Mouse (Mus musculus) G1E-ER4 (cell line): ENCODE measurements around the gene Srebf1. TPM values are rescaled to one million over a fixed set of nuclear protein-coding genes. Genes with fewer than 3 reads are reported as not detected.

Source experiments
- GATA1 ChIP-seq: IDR thresholded peaks from one replicate; pipeline ENCODE4 v1.8.0; 2012; ENCODE audit warnings: low read length, inconsistent platforms
- polyA plus RNA-seq: library from polyadenylated mRNA; stranded (reverse); fragments of >175 nt; gene quantifications from 2 replicates; pipeline ENCODE4 v1.2.3, GENCODE M21; 2012

Gene Srebf1
- polyA plus RNA-seq, 1 experiment: 421 TPM

DNA sequence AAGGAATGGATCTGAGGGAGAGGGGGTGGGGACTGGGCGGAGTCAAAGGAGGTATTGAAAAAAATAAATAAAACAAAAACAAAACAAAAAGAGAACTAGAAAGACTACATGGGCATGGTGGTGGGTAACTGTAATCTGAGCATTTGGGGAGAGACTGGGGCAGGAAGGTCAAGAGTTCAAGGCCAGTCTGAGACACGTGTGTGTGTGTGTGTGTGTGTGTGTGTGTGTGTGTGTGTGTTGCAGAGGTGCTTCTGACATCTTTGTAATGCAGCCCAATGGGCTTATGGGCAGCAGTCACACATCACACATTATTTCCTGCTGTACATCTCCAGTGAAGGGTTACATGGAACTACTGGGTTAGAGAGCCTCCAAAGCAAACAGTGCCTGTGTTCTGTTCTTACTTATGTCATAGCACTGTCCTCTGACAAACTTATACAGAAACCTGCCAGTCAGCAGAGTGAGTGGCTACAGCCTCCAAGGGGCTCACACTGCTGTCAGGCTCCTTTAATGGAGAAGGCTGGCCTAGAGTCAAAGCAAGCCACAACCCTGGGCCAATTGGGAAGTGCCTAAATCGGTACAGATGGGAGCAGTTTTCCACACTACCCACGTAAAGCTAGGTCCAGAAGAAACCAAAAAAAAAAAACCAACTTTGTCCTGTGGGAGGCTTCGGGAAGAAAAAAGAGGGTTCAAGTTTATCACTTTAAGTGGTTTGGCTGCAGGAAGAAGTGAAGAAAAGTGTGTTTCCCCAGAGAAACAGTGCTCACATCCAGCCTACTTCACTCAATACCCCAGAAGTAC is 25.6 kb upstream of the Srebf1 start:
- TF ChIP-seq GATA1: no peak

GRCm38 (mm10) chr11:60246077-60246476 is 23.7 kb upstream of the Srebf1 start:
- TF ChIP-seq GATA1: no peak

DNA sequence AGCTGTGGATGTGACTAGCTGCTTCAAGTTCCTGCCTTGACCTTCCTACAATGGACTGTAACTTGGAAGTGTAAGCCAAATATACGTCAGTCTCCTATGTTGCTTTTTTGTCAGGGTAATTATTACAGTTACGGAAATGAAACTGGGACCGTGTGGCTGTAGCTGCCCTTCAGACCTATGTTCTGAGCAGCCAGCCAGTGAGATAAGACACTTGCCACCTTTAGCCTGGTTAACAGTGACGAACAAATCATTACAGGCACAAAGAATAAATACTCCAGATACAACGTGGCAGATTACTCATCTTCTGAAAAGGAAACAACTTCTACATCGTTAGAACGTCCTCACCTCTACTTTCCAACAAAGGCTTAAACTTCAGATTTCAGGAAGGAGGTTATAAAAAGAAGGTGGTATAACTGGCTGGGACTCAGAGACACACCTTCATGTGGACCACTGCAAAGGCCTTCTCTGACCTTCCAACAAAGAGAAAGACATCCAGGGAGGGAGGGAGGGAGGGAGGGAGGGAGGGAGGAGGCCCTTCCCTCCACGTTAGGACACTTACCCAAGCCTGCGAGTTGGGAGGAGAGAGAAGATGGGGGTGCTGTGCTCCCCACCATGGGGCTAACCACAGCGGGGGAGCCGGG is 22.2 kb upstream of the Srebf1 start:
- TF ChIP-seq GATA1: no peak

GRCm38 (mm10) chr11:60240509-60240908 is 18.1 kb upstream of the Srebf1 start:
- TF ChIP-seq GATA1: no peak

DNA sequence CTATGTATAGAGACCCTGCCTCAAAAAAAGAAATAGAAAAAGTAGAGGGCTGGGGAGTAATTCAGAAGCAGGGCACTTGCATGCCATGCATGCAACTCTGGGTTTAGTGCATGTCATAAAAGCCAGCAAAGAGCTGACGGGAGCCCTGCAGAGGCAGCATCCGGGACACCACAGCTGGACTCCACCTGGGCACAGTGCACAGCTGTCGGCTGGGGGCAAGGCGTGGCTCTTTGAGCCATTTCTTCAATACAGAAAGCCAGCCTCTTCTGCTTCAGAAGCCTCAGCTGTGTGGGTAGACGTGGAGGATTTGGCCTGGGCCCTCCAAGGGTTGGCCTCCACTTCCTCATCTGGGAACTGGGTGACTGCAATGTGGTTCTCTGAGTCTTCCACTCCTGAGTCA is 13.0 kb upstream of the Srebf1 start:
- no peak for TF ChIP-seq GATA1

DNA sequence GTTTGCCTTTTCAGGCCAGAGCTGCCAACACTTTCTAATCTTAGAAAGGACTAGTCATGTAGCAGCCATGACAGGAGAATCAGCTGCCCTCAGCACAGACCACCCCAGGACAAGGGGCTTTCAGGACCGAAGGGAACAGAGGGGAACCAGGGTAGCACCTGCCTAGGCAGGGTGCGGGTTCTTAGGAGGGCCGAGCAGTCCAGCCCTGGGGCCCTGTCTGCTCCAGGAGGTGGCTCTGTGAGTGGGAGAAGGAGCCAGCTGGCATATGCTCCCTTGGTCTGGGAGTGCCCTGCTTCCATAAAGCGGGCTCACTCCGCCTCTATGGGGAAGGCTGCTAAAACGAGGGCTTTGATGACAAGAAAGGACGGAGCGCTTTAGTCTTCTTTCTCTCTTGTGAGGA is 10.9 kb upstream of the Srebf1 start:
- no peak for TF ChIP-seq GATA1

DNA sequence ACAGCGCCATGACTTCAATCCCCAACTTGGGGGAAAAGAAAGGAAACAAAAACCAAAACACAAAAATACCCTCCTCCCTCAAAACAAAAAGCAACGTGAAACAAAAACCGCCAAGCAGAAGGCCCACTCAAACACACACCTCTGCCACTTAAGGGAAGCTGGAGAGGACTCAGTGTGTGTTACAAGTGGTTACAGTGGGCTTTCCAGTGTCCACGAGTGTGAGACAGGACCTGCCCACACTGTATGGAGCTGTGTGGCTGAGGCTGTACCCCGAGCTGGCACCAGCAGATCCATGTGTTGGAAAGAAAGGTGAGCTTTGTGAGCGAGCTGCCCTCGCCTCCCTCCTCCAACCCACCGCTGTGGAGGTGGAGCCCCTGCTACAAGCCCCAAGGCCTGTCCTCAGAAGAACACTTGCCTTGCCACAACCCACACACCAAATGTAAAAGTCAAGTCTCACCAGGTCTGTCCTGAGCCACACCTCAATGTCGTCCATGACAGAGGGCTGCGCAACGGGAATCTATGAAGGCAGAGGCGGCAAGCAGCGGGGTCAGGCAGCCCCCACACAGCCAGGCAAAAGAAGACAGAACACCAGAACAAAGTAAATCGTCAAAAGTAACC is 10.2 kb upstream of the Srebf1 start:
- no peak for TF ChIP-seq GATA1

- no peak for TF ChIP-seq GATA1
These were observed 9.6 kb upstream of the Srebf1 start for GRCm38 (mm10) chr11:60231951-60232350.

- TF ChIP-seq GATA1: no peak
These were observed 8.9 kb upstream of the Srebf1 start for GRCm38 (mm10) chr11:60231326-60231725.

DNA sequence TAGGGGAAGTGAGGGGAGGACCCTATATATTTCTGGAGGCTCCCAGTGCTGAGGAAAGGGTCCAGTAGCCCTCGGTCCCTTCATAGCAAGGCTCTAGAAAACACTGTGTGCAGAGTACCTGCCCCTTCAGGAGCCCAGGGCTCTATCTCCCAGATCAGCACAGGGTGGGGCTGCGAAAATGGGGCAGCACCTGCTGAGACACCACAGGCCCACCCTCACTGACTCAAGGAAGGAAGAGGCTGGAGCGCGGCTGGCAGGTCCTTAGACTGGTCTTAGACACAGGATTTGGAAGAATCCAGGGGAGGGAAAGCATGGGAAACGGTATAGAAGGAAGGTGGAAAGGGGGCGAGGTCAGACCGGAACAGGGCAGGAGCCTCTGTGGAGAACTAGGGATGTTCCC is 8.1 kb upstream of the Srebf1 start:
- TF ChIP-seq GATA1: no peak

- no peak for TF ChIP-seq GATA1
These were observed 7.4 kb upstream of the Srebf1 start for GRCm38 (mm10) chr11:60229821-60230220.

DNA sequence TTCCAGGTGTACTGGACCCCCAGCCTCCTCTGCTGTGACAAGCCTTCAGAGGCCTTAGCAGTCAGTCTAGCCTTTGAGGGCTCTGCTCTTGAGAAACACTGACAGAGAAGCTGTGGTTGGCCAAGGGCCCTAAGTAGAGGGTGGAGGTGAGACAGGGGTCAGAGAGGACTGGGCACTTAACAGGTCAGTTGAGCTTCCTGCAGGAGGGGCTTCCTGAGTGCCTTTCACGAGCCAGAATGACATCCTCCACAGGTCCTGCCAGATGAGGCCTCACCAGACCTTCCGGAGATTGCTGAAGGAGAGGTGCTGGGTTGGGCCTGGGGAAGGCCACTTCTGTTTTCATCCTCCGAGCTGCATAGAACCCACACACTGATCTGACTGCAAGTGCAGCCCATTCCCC is 6.1 kb upstream of the Srebf1 start:
- TF ChIP-seq GATA1: no peak

DNA sequence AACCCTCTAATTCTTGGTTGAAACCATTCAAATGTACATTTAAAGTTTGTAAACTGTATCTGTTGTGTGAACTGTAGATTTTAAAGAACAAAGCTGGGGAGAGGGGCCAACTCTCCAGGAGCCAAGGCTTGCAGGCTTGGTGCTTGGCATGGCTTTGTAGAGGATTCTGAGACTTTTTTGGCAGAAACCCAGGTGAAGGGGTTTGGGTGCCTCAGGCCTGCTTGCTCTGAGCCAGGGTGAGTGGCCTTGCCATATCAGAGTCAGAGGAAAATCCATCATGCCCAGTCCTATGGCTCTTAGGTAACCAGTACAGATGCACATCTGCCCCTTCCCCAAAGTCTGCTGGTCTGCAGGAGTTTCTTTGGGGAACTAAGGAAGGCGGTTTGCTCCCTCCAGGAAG is 3.5 kb upstream of the Srebf1 start:
- no peak for TF ChIP-seq GATA1

DNA sequence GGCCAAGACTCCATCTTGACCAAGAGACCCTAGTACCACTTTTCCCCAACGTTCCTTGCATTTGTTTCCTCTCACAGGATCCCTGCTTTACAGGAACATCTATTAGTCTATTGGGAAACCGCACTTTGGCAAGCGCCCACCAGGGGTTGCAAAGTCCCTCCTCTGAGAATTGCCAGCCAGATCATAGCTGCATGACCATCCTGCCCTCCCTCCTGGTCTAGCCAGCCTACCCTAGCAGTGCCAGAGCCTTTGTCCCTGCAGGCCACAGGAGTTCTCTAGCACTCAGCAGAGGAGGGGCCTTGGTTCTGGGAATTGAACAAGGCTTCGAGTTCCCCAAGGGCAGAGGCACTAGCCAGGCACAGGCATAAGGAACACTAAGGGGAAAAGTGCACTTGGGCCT is 2.3 kb upstream of the Srebf1 start:
- TF ChIP-seq GATA1: no peak

DNA sequence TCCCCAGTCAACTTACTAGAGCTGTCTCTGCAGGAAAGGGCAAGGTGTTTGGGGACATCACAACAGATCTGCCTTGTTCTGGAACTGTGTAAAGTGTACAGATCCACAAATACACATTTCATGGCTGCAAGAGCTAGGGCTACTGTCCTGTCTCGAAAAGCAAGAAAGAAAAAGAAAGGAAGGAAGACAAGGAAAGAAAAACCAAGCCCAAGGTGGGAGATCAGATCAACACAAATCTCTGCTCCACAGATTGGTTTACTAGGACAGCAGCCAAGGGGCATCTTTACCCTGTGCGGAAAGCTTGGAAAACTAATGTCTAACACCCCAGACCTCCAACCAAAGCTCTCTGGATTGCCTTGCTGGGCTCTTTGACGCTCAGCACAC is 304 bp downstream of the Srebf1 start:
- TF ChIP-seq GATA1: no peak

- TF ChIP-seq GATA1: no peak
These were observed 956 bp downstream of the Srebf1 start for GRCm38 (mm10) chr11:60221425-60221824.
